Mouse (Mus musculus): ENCODE results near the gene Pigu. TPM values are rescaled to one million over a fixed set of nuclear protein-coding genes. Genes with fewer than 3 reads are reported as not detected.

The Pigu gene
- polyA plus RNA-seq, 1 experiment from 2014 or later = 53.6 TPM

- Histone ChIP-seq H3K4me3 (no peak overlapping the region), H3K9me3 (no peaks in the 10 kb centered on the region), H3K4me1 (replicated peaks) (peaks cover 13% of the 10 kb centered on the region), H3K9ac (no peak overlapping the region), H3K4me2 (no peak overlapping the region), H3K27me3 (no peaks in the 10 kb centered on the region), H3K27ac (no peak overlapping the region), H3K36me3 (peaks cover 39% of the 10 kb centered on the region)
- WGBS = 54% methylated on average over 6 of the region's 6 CpGs
- ATAC-seq (ENCODE audit: low FRiP score) = no peak
Measured at GRCm38 (mm10) chr2:155313671-155314070, 43.6 kb downstream of the Pigu start.

GRCm38 (mm10) chr2:155308936-155309592 lies 48.2 kb downstream of the Pigu start:
- H3K4me1 ChIP-seq (replicated peaks) = peaks cover 13% of the 10 kb centered on the region
- H3K27me3 ChIP-seq = no peaks in the 10 kb centered on the region
- no peak overlapping the region for H3K4me2 ChIP-seq
- H3K36me3 ChIP-seq = peaks cover 43% of the 10 kb centered on the region
- 33% methylated on average over 3 of the region's 3 CpGs for WGBS
- no peaks in the 10 kb centered on the region for H3K9me3 ChIP-seq
- 0 out of 2 replicates have a peak, but pooled peaks have one; percentile 36 for ATAC-seq (ENCODE audit: low FRiP score)
- peak overlapping the region; percentile 71 for H3K27ac ChIP-seq
- H3K9ac ChIP-seq = no peak overlapping the region
- no peak overlapping the region for H3K4me3 ChIP-seq

GRCm38 (mm10) chr2:155299563-155299962 lies 57.7 kb downstream of the Pigu start:
- WGBS = 86% methylated on average over 4 of the region's 4 CpGs
- no peak for ATAC-seq (ENCODE audit: low FRiP score)
- no peak overlapping the region for H3K4me2 ChIP-seq
- H3K36me3 ChIP-seq = peaks cover 72% of the 10 kb centered on the region
- H3K27me3 ChIP-seq = no peaks in the 10 kb centered on the region
- no peak overlapping the region for H3K9ac ChIP-seq
- no peaks in the 10 kb centered on the region for H3K9me3 ChIP-seq
- H3K27ac ChIP-seq = no peak overlapping the region
- no peak overlapping the region for H3K4me3 ChIP-seq
- no peaks in the 10 kb centered on the region for H3K4me1 ChIP-seq (replicated peaks)

GRCm38 (mm10) chr2:155295453-155295852 lies 61.8 kb downstream of the Pigu start:
- Histone ChIP-seq H3K9ac (no peak overlapping the region), H3K27me3 (no peaks in the 10 kb centered on the region), H3K9me3 (no peaks in the 10 kb centered on the region), H3K36me3 (peaks cover 97% of the 10 kb centered on the region), H3K4me1 (replicated peaks) (no peaks in the 10 kb centered on the region), H3K4me3 (no peak overlapping the region), H3K27ac (no peak overlapping the region), H3K4me2 (no peak overlapping the region)
- WGBS = 96% methylated on average over 6 of the region's 6 CpGs
- no peak for ATAC-seq (ENCODE audit: low FRiP score)

- H3K36me3 ChIP-seq = peaks cover 96% of the 10 kb centered on the region
- WGBS = 96% methylated on average over 4 of the region's 4 CpGs
- H3K27me3 ChIP-seq = no peaks in the 10 kb centered on the region
Measured at GRCm38 (mm10) chr2:155293946-155294345, 63.3 kb downstream of the Pigu start.

GRCm38 (mm10) chr2:155293382-155293781 lies 63.8 kb downstream of the Pigu start:
- 93% methylated on average over 2 of the region's 2 CpGs for WGBS
- H3K4me2 ChIP-seq = no peak overlapping the region
- no peaks in the 10 kb centered on the region for H3K9me3 ChIP-seq
- peaks cover 90% of the 10 kb centered on the region for H3K36me3 ChIP-seq
- no peaks in the 10 kb centered on the region for H3K27me3 ChIP-seq
- no peak for ATAC-seq (ENCODE audit: low FRiP score)
- H3K4me3 ChIP-seq = no peak overlapping the region
- no peaks in the 10 kb centered on the region for H3K4me1 ChIP-seq (replicated peaks)
- no peak overlapping the region for H3K27ac ChIP-seq
- H3K9ac ChIP-seq = no peak overlapping the region

More at GRCm38 (mm10) chr2:155293946-155294345, 63.3 kb downstream of the Pigu start:
- Histone ChIP-seq H3K4me2 (no peak overlapping the region), H3K27ac (no peak overlapping the region), H3K9ac (no peak overlapping the region), H3K9me3 (no peaks in the 10 kb centered on the region), H3K4me3 (no peak overlapping the region), H3K4me1 (replicated peaks) (no peaks in the 10 kb centered on the region)
- no peak for ATAC-seq (ENCODE audit: low FRiP score)

- no peaks in the 10 kb centered on the region for H3K27me3 ChIP-seq
- 95% methylated on average over 8 of the region's 8 CpGs for WGBS
- H3K27ac ChIP-seq = no peak overlapping the region
- ATAC-seq (ENCODE audit: low FRiP score) = no peak
- H3K4me3 ChIP-seq = no peak overlapping the region
- H3K4me1 ChIP-seq (replicated peaks) = no peaks in the 10 kb centered on the region
- H3K9ac ChIP-seq = no peak overlapping the region
- H3K4me2 ChIP-seq = no peak overlapping the region
- peaks cover 61% of the 10 kb centered on the region for H3K36me3 ChIP-seq
- no peaks in the 10 kb centered on the region for H3K9me3 ChIP-seq
Measured at GRCm38 (mm10) chr2:155290066-155290465, 67.2 kb downstream of the Pigu start.

GRCm38 (mm10) chr2:155287456-155288250 lies 69.6 kb downstream of the Pigu start:
- WGBS = 92% methylated on average over 4 of the region's 4 CpGs

GRCm38 (mm10) chr2:155285744-155286143 lies 71.5 kb downstream of the Pigu start:
- H3K36me3 ChIP-seq = peaks cover 47% of the 10 kb centered on the region
- no peak for ATAC-seq (ENCODE audit: low FRiP score)
- H3K27me3 ChIP-seq = no peaks in the 10 kb centered on the region
- H3K9me3 ChIP-seq = no peaks in the 10 kb centered on the region
- H3K9ac ChIP-seq = no peak overlapping the region
- H3K4me1 ChIP-seq (replicated peaks) = no peaks in the 10 kb centered on the region
- no peak overlapping the region for H3K4me2 ChIP-seq
- H3K4me3 ChIP-seq = no peak overlapping the region
- no peak overlapping the region for H3K27ac ChIP-seq
- WGBS = 92% methylated on average over 6 of the region's 6 CpGs

More at GRCm38 (mm10) chr2:155287456-155288250, 69.6 kb downstream of the Pigu start:
- no peak overlapping the region for H3K27ac ChIP-seq
- no peak overlapping the region for H3K9ac ChIP-seq
- no peak overlapping the region for H3K4me3 ChIP-seq
- H3K9me3 ChIP-seq = no peaks in the 10 kb centered on the region
- H3K27me3 ChIP-seq = no peaks in the 10 kb centered on the region
- ATAC-seq (ENCODE audit: low FRiP score) = no peak
- H3K4me2 ChIP-seq = no peak overlapping the region
- H3K4me1 ChIP-seq (replicated peaks) = no peaks in the 10 kb centered on the region
- H3K36me3 ChIP-seq = peaks cover 60% of the 10 kb centered on the region

GRCm38 (mm10) chr2:155284647-155285046 lies 72.6 kb downstream of the Pigu start:
- Histone ChIP-seq H3K4me3 (no peak overlapping the region), H3K4me2 (no peak overlapping the region), H3K27me3 (no peaks in the 10 kb centered on the region), H3K36me3 (peaks cover 36% of the 10 kb centered on the region), H3K9ac (no peak overlapping the region), H3K27ac (no peak overlapping the region), H3K4me1 (replicated peaks) (no peaks in the 10 kb centered on the region), H3K9me3 (no peaks in the 10 kb centered on the region)
- WGBS = 84% methylated on average over 7 of the region's 7 CpGs
- ATAC-seq (ENCODE audit: low FRiP score) = no peak

- H3K4me3 ChIP-seq = no peak overlapping the region
- H3K9me3 ChIP-seq = no peaks in the 10 kb centered on the region
- H3K27ac ChIP-seq = no peak overlapping the region
- no peak overlapping the region for H3K9ac ChIP-seq
- no peaks in the 10 kb centered on the region for H3K4me1 ChIP-seq (replicated peaks)
- ATAC-seq (ENCODE audit: low FRiP score) = no peak
- H3K27me3 ChIP-seq = no peaks in the 10 kb centered on the region
- H3K36me3 ChIP-seq = peaks cover 34% of the 10 kb centered on the region
- WGBS = 87% methylated on average over 4 of the region's 4 CpGs
- no peak overlapping the region for H3K4me2 ChIP-seq
Measured at GRCm38 (mm10) chr2:155283793-155284192, 73.4 kb downstream of the Pigu start.

- WGBS = 90% methylated on average over 2 of the region's 2 CpGs
- Histone ChIP-seq H3K9me3 (no peaks in the 10 kb centered on the region), H3K4me1 (replicated peaks) (peaks cover 11% of the 10 kb centered on the region), H3K27ac (no peak overlapping the region), H3K9ac (no peak overlapping the region), H3K36me3 (peaks cover 43% of the 10 kb centered on the region), H3K4me3 (no peak overlapping the region), H3K4me2 (no peak overlapping the region), H3K27me3 (no peaks in the 10 kb centered on the region)
- ATAC-seq (ENCODE audit: low FRiP score) = no peak
Measured at GRCm38 (mm10) chr2:155280116-155280515, 77.1 kb downstream of the Pigu start.
